Mouse (Mus musculus) embryo, embryonic 11.5 days (tissue): ENCODE data around the gene Arhgdig.
"Not testable (repeated sequence)": the region's sequence is repeated elsewhere in the genome, so short reads cannot be mapped to it uniquely, and the experiment has no call there.

ENCODE experiments used
- DNase-seq: peaks from one replicate; pipeline ENCODE4 v3.0.0-alpha.2; 2012; ENCODE audit warnings: low read depth, low spot score

Arhgdig gene

DNA sequence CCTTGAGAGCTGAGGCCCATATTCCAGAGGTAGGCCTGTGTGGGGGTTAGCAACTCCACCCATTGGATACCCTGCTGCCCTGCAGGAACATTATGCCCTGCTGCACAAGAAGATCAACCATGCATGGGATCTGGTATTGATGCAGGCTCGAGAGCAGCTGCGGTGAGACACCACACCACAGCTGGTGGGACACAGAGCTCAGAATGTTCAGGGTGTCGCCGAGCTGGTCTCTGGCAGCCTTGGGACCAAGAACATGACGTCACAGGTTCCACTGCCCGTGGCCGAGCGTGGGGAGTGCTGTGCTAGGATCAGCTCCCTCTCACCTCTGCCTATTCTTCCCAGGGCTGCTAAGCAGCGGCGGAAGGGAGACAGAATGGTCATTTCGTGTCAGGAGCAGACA is 2.8 kb downstream of the Arhgdig start:
- no peak for DNase-seq

GRCm38 (mm10) chr17:26203321-26203811 is 4.2 kb downstream of the Arhgdig start:
- DNase-seq = no peak

DNA sequence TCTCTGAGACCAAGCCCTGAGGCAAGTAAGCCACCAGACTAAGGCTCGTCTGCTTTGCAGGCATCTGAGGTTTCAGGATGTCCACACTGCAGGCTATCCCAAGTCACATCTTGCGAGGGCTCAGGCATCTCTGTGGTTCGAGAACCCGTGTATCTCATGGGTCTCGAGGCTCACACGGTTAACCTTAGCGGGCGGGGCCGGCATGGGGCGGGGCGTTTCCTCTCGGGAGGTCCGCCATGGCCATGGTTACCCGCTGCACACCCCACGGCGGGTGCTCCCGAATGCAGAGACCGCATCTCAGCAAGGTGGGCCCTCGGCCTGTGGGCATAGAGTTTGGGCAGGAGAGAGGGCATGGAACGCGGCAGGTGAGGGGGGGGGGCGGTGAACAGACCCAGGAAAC is 4.8 kb downstream of the Arhgdig start, which contains the start of gene Rgs11:
TSS of gene Rgs11 (plus strand) at position 215 of the 400 bp plus-strand sequence.
- DNase-seq = no peak

DNA sequence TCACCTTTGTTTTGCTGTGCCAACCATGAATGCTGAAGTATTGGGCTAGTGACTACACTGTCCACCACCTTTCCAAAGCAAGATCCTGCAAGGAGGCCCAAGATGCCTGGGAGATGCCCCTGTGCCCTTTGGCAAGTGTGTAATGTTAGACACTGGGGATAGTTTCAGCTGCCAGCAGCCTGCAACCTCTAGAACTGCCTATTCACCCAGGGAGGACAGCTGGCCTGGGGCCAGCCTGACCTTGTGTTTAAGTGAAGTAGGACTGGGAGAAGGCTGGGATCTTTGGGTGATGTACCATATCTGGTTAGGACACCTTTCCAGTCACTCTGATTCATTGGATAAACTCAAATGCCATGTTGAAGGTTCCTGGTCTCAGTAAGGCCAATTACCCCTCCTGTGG is 5.6 kb downstream of the Arhgdig start:
- no peak for DNase-seq

GRCm38 (mm10) chr17:26200831-26201705 is 6.5 kb downstream of the Arhgdig start:
- DNase-seq = no peak

DNA sequence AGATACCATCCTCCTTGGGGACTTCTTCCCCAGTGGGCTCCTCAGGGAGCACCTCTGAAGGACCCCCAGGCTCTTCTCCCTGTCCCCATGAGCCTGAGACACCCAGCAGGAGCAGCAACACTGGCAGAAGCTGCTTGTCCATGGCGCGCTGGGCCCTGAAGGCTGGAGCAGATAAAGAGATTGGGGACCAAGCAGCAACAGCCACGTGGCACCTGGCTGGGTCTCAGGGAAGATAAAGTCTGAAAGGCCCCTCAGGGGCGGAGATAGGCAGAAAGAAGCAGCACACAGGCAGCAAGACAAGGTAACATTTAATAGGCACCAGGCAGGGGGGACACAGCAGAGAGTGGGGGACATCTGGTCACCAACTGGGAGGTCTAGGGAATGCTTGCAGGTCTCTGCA is 8.7 kb downstream of the Arhgdig start, which contains the start of gene Pdia2:
TSS of gene Pdia2 (minus strand) at position 196 of the 400 bp plus-strand sequence.
- no peak for DNase-seq

DNA sequence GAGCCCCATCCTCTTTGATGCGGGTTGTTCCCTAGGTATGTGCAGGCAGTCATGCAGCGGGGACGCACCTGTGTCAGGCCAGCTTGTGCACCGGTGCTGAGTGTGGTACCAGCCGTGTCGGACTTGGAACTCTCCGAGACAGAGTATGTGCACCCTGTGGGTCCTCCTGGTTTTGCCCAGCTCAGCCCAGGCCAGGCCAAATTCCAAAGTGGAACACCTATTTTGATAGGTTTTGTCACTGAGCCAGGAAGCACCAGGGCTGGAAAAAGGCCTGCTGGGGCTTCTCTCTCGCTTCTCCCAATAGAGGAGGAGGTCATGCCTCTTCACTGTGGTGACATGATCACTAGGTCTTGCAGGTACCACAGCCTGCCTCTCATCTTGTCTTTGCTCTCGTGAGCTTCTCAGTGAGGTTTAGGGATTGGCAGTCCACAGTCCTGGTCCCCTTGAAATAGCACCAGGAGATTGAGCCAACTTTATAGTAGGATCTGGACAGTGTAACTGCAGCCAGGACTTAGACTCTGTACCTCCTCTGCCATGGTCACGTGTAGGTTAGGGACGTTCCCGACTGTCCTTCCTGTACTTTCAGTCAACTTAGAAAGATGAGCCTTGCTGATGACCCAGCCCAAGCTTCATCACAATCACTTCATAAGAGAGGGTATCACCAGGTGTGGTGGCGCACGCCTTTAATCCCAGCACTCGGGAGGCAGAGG is 14.9 kb downstream of the Arhgdig start:
- no peak for DNase-seq

GRCm38 (mm10) chr17:26191486-26191885 is 16.1 kb downstream of the Arhgdig start:
- DNase-seq = not testable (repeated sequence)

- no peak for DNase-seq
Measured at GRCm38 (mm10) chr17:26188091-26188805, 19.3 kb downstream of the Arhgdig start.

DNA sequence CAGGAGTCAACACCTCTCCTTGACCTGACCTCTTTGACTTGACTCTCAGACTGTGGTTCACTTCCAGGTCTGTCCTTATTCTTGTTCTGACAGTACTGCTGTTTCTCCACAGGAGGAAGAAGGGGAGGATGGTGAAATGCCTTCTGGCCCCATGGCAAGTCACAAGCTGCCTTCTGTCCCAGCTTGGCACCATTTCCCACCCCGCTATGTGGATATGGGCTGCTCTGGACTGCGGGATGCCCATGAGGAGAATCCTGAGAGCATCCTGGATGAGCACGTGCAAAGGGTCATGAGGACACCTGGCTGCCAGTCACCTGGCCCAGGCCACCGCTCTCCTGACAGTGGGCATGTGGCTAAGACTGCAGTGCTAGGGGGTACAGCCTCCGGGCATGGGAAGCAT is 20.0 kb downstream of the Arhgdig start:
- no peak for DNase-seq

DNA sequence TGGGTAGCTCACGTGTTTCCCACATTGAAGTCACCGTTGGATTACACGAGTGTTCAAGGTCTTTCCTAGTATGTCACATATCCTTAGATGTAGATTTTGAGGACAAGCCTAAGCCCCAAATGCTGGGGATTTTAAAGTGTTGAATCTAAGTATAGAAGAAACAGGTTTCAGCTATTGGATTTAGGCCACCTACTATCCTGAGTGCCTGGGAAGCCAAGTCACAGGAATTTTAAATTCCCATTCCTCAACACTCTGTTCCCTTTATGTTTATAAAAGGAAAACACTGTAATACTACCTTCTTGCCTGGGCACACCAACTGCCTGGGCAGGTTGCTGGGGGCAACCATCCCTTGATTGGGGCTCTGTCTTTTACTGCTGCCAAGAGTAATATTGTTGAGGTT is 26.4 kb downstream of the Arhgdig start:
- no peak for DNase-seq

GRCm38 (mm10) chr17:26178611-26179010 is 29.0 kb downstream of the Arhgdig start:
- no peak for DNase-seq

DNA sequence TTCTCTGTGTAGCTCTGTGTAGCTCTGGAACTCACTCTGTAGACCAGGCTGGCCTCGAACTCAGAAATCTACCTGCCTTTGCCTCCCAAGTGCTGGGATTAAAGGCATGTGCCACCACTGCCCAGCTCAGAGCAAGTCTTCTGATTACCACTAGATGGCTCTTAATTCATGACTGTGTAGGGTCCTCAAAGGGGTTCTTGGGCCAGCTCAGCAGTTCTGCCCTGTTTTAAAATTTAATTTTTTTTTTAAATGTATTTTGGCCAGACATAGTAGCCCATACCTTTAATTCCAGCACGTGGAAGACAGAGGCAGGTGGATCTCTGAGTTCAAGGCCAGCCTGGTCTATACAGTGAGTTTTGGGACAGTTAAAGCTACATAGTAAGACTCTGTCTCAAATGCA is 32.3 kb downstream of the Arhgdig start:
- not testable (repeated sequence) for DNase-seq

DNA sequence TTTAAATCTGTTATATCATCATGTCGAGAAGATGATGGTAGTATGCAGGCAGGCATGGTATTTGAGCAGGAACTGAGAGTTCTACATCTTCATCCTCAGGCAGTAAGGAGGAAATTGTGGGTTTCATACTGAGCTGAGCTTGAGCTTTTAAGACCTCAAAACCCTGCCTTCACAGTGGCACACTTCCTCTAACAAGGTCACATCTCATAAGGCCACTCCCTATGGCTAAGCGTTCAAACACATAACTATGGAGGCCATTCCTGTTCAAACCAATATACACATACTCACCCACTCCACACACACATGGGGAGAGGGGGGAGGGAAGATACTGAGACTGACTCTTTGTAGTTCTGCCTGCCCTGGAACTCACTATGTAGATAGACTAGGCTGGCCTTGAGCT is 39.5 kb downstream of the Arhgdig start:
- DNase-seq = no peak

DNA sequence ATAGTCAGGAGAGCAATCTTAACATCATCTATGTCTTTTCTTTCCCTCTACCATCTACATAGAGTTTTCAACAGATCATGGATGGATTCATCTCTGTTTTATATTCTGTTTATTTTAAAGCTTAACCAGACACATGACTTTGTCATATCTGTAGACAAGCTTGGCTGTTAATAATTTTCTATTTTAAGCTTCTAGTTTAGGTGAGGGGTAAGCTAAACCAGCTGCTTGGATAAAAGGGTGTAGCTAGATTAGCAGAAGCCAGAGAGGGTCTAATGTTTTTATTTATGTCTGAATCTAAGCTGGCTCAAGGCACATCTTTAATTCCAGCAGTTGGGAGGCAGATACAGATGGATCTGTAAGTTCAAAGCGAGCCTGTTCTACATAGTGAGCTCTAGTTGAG is 44.9 kb downstream of the Arhgdig start:
- no peak for DNase-seq

GRCm38 (mm10) chr17:26151886-26152630 is 55.5 kb downstream of the Arhgdig start:
- DNase-seq = no peak
